Mouse (Mus musculus): ENCODE results near the gene Mpp3. TPM values are rescaled to one million over a fixed set of nuclear protein-coding genes. Genes with fewer than 3 reads are reported as not detected.
A peak's percentile ranks its signal among the peaks of the same experiment; 100 is the strongest.

The Mpp3 gene
- polyA plus RNA-seq, 1 experiment from 2014 or later, result 0.36 TPM

GRCm38 (mm10) chr11:102052697-102053096, 24.4 kb upstream of the Mpp3 start:
- WGBS (ENCODE audit: insufficient replicate concordance), result 77% methylated on average over 12 of the region's 12 CpGs
- no peak for ATAC-seq (ENCODE audit: low read depth)
- Histone ChIP-seq H3K36me3 (no peaks in the 10 kb centered on the region), H3K9ac (no peak overlapping the region), H3K4me1 (replicated peaks) (no peaks in the 10 kb centered on the region), H3K27me3 (peaks cover 25% of the 10 kb centered on the region; the same call in 1 of the 2 replicates), H3K4me3 (replicated peaks) (no peak overlapping the region), H3K4me2 (no peak overlapping the region), H3K27ac (no peak overlapping the region), H3K9me3 (replicated peaks) (no peaks in the 10 kb centered on the region)
- DNase-seq, result no peak

- H3K27ac ChIP-seq, result peak overlapping the region; percentile 37
- H3K9ac ChIP-seq, result no peak overlapping the region
- peaks cover 23% of the 10 kb centered on the region; the same call in 1 of the 2 replicates for H3K27me3 ChIP-seq
- 62% methylated on average over 4 of the region's 4 CpGs for WGBS (ENCODE audit: insufficient replicate concordance)
- H3K4me2 ChIP-seq, result no peak overlapping the region
- ATAC-seq (ENCODE audit: low read depth), result no peak
- H3K4me3 ChIP-seq (replicated peaks), result no peak overlapping the region
- H3K9me3 ChIP-seq (replicated peaks), result no peaks in the 10 kb centered on the region
- H3K36me3 ChIP-seq, result no peaks in the 10 kb centered on the region
- DNase-seq, result no peak
- H3K4me1 ChIP-seq (replicated peaks), result no peaks in the 10 kb centered on the region
Observed at GRCm38 (mm10) chr11:102051954-102052353, 23.7 kb upstream of the Mpp3 start.

GRCm38 (mm10) chr11:102051541-102051940, 23.3 kb upstream of the Mpp3 start:
- Histone ChIP-seq H3K9ac (no peak overlapping the region), H3K9me3 (replicated peaks) (no peaks in the 10 kb centered on the region), H3K4me2 (no peak overlapping the region), H3K4me1 (replicated peaks) (no peaks in the 10 kb centered on the region), H3K4me3 (replicated peaks) (no peak overlapping the region), H3K36me3 (no peaks in the 10 kb centered on the region), H3K27me3 (peaks cover 21% of the 10 kb centered on the region; the same call in 1 of the 2 replicates), H3K27ac (peak overlapping the region; percentile 37; the same call in 1 of the 2 replicates)
- 46% methylated on average over 4 of the region's 4 CpGs for WGBS (ENCODE audit: insufficient replicate concordance)
- ATAC-seq (ENCODE audit: low read depth) (no peak), DNase-seq (no peak)

GRCm38 (mm10) chr11:102049875-102050482, 21.7 kb upstream of the Mpp3 start:
- Histone ChIP-seq H3K27ac (no peak overlapping the region), H3K27me3 (0 out of 2 replicates have a peak, but pooled peaks cover 17% of the 10 kb centered on the region), H3K9me3 (replicated peaks) (0 out of 2 replicates have a peak, but pooled peaks cover 6% of the 10 kb centered on the region), H3K4me2 (no peak overlapping the region), H3K4me3 (replicated peaks) (no peak overlapping the region), H3K9ac (no peak overlapping the region), H3K4me1 (replicated peaks) (no peaks in the 10 kb centered on the region), H3K36me3 (no peaks in the 10 kb centered on the region)
- 51% methylated on average over 14 of the region's 14 CpGs for WGBS (ENCODE audit: insufficient replicate concordance)
- ATAC-seq (ENCODE audit: low read depth), result no peak
- no peak for DNase-seq

- ATAC-seq (ENCODE audit: low read depth), result no peak
- Histone ChIP-seq H3K9me3 (replicated peaks) (0 out of 2 replicates have a peak, but pooled peaks cover 6% of the 10 kb centered on the region), H3K4me1 (replicated peaks) (no peaks in the 10 kb centered on the region), H3K4me2 (no peak overlapping the region), H3K27me3 (no peaks in the 10 kb centered on the region), H3K9ac (no peak overlapping the region), H3K4me3 (replicated peaks) (no peak overlapping the region), H3K27ac (no peak overlapping the region), H3K36me3 (no peaks in the 10 kb centered on the region)
- DNase-seq, result no peak
- WGBS (ENCODE audit: insufficient replicate concordance), result 64% methylated on average over 9 of the region's 9 CpGs
Observed at GRCm38 (mm10) chr11:102046607-102047006, 18.3 kb upstream of the Mpp3 start.

- WGBS (ENCODE audit: insufficient replicate concordance), result 70% methylated on average over 7 of the region's 7 CpGs
- ATAC-seq (ENCODE audit: low read depth) (no peak), DNase-seq (no peak)
- Histone ChIP-seq H3K27me3 (no peaks in the 10 kb centered on the region), H3K9ac (no peak overlapping the region), H3K4me3 (replicated peaks) (no peak overlapping the region), H3K27ac (no peak overlapping the region), H3K9me3 (replicated peaks) (0 out of 2 replicates have a peak, but pooled peaks cover 6% of the 10 kb centered on the region), H3K4me2 (no peak overlapping the region), H3K4me1 (replicated peaks) (no peaks in the 10 kb centered on the region; the same call in 1 of the 2 replicates), H3K36me3 (no peaks in the 10 kb centered on the region)
Observed at GRCm38 (mm10) chr11:102044691-102045212, 16.5 kb upstream of the Mpp3 start.

- WGBS (ENCODE audit: insufficient replicate concordance), result 66% methylated on average over 6 of the region's 6 CpGs
Observed at GRCm38 (mm10) chr11:102043381-102043780, 15.1 kb upstream of the Mpp3 start.

GRCm38 (mm10) chr11:102042971-102043370, 14.7 kb upstream of the Mpp3 start:
- ATAC-seq (ENCODE audit: low read depth) (no peak), DNase-seq (no peak)
- Histone ChIP-seq H3K27ac (no peak overlapping the region), H3K4me1 (replicated peaks) (no peaks in the 10 kb centered on the region; the same call in 1 of the 2 replicates), H3K9me3 (replicated peaks) (0 out of 2 replicates have a peak, but pooled peaks cover 6% of the 10 kb centered on the region), H3K36me3 (no peaks in the 10 kb centered on the region), H3K9ac (no peak overlapping the region), H3K27me3 (no peaks in the 10 kb centered on the region; the same call in 1 of the 2 replicates), H3K4me3 (replicated peaks) (no peak overlapping the region), H3K4me2 (no peak overlapping the region)
- 77% methylated on average over 14 of the region's 14 CpGs for WGBS (ENCODE audit: insufficient replicate concordance)

More at GRCm38 (mm10) chr11:102043381-102043780, 15.1 kb upstream of the Mpp3 start:
- DNase-seq (no peak), ATAC-seq (ENCODE audit: low read depth) (no peak)
- Histone ChIP-seq H3K9ac (no peak overlapping the region), H3K4me2 (no peak overlapping the region), H3K36me3 (no peaks in the 10 kb centered on the region), H3K4me1 (replicated peaks) (no peaks in the 10 kb centered on the region; the same call in 1 of the 2 replicates), H3K9me3 (replicated peaks) (0 out of 2 replicates have a peak, but pooled peaks cover 6% of the 10 kb centered on the region), H3K27me3 (no peaks in the 10 kb centered on the region; the same call in 1 of the 2 replicates), H3K4me3 (replicated peaks) (no peak overlapping the region), H3K27ac (no peak overlapping the region)

GRCm38 (mm10) chr11:102041350-102041949, 13.2 kb upstream of the Mpp3 start, which contains the start of gene Cd300lg:
Cd300lg (plus strand) TSS chr11:102041509.
- 14% methylated on average over 5 of the region's 5 CpGs for WGBS (ENCODE audit: insufficient replicate concordance)

GRCm38 (mm10) chr11:102040646-102041045, 12.4 kb upstream of the Mpp3 start:
- ATAC-seq (ENCODE audit: low read depth) (no peak), DNase-seq (no peak)
- Histone ChIP-seq H3K9ac (no peak overlapping the region), H3K4me1 (replicated peaks) (no peaks in the 10 kb centered on the region; the same call in 1 of the 2 replicates), H3K4me3 (replicated peaks) (no peak overlapping the region), H3K27me3 (peaks cover 7% of the 10 kb centered on the region; the same call in 1 of the 2 replicates), H3K4me2 (no peak overlapping the region), H3K36me3 (no peaks in the 10 kb centered on the region), H3K27ac (no peak overlapping the region), H3K9me3 (replicated peaks) (0 out of 2 replicates have a peak, but pooled peaks cover 6% of the 10 kb centered on the region)
- WGBS (ENCODE audit: insufficient replicate concordance), result 57% methylated on average over 4 of the region's 4 CpGs

More at GRCm38 (mm10) chr11:102041350-102041949, 13.2 kb upstream of the Mpp3 start, which contains the start of gene Cd300lg:
- DNase-seq (no peak), ATAC-seq (ENCODE audit: low read depth) (no peak)
- 0 out of 2 replicates have a peak, but pooled peaks cover 6% of the 10 kb centered on the region for H3K9me3 ChIP-seq (replicated peaks)
- no peaks in the 10 kb centered on the region for H3K36me3 ChIP-seq
- peaks cover 7% of the 10 kb centered on the region; the same call in 1 of the 2 replicates for H3K27me3 ChIP-seq
- H3K4me3 ChIP-seq (replicated peaks), result no peak within 1 kb of the TSS
- H3K9ac ChIP-seq, result no peak within 1 kb of the TSS
- no peak within 1 kb of the TSS for H3K4me2 ChIP-seq
- no peak within 1 kb of the TSS for H3K27ac ChIP-seq
- no peaks in the 10 kb centered on the region; the same call in 1 of the 2 replicates for H3K4me1 ChIP-seq (replicated peaks)

GRCm38 (mm10) chr11:102040138-102040524, 11.9 kb upstream of the Mpp3 start:
- Histone ChIP-seq H3K4me3 (replicated peaks) (no peak overlapping the region), H3K9me3 (replicated peaks) (0 out of 2 replicates have a peak, but pooled peaks cover under 1% of the 10 kb centered on the region), H3K36me3 (no peaks in the 10 kb centered on the region), H3K9ac (no peak overlapping the region), H3K4me1 (replicated peaks) (no peaks in the 10 kb centered on the region; the same call in 1 of the 2 replicates), H3K27me3 (peaks cover 7% of the 10 kb centered on the region; the same call in 1 of the 2 replicates), H3K27ac (no peak overlapping the region), H3K4me2 (no peak overlapping the region)
- DNase-seq (peak; percentile 63), ATAC-seq (ENCODE audit: low read depth) (peak; percentile 63)
- 1% methylated on average over 9 of the region's 9 CpGs for WGBS (ENCODE audit: insufficient replicate concordance)
